Mouse (Mus musculus): Measurements from ENCODE around the gene Rhbdl3. TPM values are rescaled to one million over a fixed set of nuclear protein-coding genes. Genes with fewer than 3 reads are reported as not detected.
A peak's percentile ranks its signal among the peaks of the same experiment; 100 is the strongest.

Rhbdl3 gene
- polyA plus RNA-seq, 1 experiment from 2014 or later = 3.1 TPM

DNA sequence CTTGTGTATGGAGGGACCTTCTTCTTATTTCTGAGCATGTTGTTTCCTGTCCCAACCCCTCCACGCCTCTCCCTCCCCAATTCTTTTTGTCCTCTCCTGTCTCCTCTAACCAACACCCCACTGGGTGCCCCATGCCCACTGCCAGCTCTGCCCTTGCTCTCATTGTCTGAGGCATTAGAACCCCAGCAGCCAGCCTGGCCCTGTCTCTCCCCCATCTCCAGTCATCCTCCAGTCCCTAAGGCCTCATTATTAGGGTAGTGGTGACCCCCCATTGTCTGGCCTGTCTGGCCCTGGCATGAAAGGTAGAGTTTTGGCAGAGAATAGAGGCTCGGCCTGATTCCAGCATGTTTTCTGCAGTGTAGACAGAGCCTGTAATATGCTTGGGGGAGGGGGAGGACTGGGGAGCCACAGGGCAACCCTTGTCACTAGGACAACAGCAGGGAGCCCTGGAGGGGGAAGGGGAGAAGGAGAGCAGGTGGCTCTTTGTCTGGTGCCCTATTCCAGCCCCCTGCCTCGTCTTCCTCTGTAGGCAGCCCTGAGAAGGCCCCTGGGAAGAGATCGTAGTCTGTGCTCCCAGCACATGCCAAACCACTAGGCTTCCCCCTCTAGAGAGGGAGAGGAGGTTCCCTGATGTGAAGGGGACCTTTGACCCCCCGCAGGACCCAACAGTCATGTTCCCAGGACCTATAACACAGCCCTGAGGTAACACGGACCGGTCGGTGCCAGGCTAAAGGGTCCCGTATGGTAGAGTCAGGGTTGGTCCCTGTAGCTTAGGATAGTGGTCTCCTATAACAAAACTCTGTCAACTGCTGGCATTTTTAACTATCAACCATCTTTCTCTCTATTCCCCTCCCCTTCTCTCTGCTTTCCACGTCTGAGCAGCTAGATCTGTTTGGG lies 15.3 kb downstream of the Rhbdl3 start:
- Histone ChIP-seq H3K4me1 (peaks cover 66% of the 10 kb centered on the region), H3K4me3 (no peak overlapping the region), H3K36me3 (replicated peaks) (no peaks in the 10 kb centered on the region), H3K27me3 (ENCODE audit: poor library complexity, severe bottlenecking) (peaks cover 21% of the 10 kb centered on the region), H3K9me3 (no peaks in the 10 kb centered on the region), H3K27ac (peak overlapping the region; percentile 76)
- DNase-seq (ENCODE audit: extremely low spot score, low spot score) = no peak
- 46% methylated on average over 10 of the region's 10 CpGs for WGBS

DNA sequence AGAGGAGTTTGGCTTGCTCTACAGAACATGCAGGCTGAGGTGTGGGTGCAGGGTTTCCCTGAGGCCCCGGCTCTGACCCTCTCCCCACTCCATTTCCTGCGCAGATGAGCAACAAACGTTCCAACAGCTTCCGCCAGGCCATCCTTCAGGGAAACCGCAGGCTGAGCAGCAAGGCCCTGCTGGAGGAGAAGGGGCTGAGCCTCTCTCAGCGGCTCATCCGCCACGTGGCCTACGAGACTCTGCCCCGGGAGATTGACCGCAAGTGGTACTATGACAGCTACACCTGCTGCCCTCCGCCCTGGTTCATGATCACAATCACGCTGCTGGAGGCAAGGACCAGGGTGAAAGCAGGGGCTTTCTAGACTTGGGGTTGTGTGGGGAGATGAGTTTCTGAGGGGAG lies 22.5 kb downstream of the Rhbdl3 start:
- Histone ChIP-seq H3K4me3 (no peak overlapping the region), H3K27ac (0 out of 2 replicates have a peak overlapping the region, but pooled peaks have one; percentile 48)
- 62% methylated on average over 13 of the region's 13 CpGs for WGBS

DNA sequence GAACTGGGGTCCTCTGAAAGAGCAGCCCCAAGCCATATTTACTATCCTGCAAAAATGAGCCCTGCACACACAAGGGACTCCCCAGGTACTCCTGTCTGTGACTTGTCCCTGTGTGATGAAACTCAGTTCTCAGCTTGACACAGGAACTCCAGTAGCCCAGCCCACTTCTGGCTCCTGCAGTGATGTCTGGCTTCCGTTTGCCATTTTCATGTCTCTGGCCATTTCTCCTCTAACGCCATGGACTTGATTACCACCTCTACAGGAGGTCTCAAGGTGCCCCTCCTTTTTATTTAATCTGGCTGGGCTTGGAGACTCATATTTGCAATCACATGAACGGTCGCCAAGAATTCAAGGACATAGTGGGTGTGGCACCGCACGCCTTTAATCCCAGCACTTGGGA lies 23.9 kb downstream of the Rhbdl3 start:
- no peak overlapping the region for H3K27ac ChIP-seq
- H3K4me1 ChIP-seq = peaks cover 23% of the 10 kb centered on the region
- no peaks in the 10 kb centered on the region for H3K36me3 ChIP-seq (replicated peaks)
- H3K27me3 ChIP-seq (ENCODE audit: poor library complexity, severe bottlenecking) = no peaks in the 10 kb centered on the region
- H3K9me3 ChIP-seq = no peaks in the 10 kb centered on the region
- no peak overlapping the region for H3K4me3 ChIP-seq
- DNase-seq (ENCODE audit: extremely low spot score, low spot score) = no peak
- 88% methylated on average over 6 of the region's 6 CpGs for WGBS

More for the DNA sequence above, 22.5 kb downstream of the Rhbdl3 start:
- Histone ChIP-seq H3K27me3 (ENCODE audit: poor library complexity, severe bottlenecking) (no peaks in the 10 kb centered on the region), H3K9me3 (no peaks in the 10 kb centered on the region), H3K36me3 (replicated peaks) (no peaks in the 10 kb centered on the region), H3K4me1 (peaks cover 32% of the 10 kb centered on the region)
- no peak for DNase-seq (ENCODE audit: extremely low spot score, low spot score)

DNA sequence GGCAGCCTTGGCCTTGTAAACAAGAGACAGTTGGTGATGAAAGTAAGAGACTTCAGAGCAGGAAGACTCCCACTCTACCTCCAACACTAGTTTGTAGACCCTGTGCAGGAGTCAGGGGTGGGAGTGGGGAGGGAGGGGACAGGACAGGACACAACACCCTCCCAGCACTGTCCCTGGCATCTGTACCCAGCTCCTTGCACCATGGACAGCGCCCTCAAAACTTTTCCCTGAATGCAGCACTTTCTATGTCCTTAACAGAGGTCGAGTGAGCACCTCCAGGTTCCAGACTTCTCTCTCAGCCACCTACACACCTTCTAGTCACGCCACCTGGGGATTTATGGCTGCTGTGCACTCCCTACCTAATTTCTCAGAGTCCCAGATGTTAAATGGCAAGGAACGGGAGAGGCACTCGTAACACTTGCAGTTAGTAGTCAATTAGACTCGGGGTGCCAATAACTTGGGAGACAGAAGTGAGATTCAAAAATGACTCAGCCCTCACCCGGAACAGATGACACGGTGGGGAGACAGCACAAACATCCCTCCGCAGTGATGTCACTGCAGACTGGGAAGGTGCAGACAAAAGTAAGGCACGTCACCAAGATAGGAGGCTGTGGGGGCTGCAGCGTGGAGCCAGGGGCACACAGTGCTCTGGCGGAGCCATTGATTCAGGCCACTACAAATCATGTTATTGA lies 32.1 kb downstream of the Rhbdl3 start:
- Histone ChIP-seq H3K27me3 (ENCODE audit: poor library complexity, severe bottlenecking) (peaks cover 31% of the 10 kb centered on the region), H3K36me3 (replicated peaks) (no peaks in the 10 kb centered on the region), H3K27ac (no peak overlapping the region), H3K9me3 (no peaks in the 10 kb centered on the region), H3K4me1 (peaks cover 41% of the 10 kb centered on the region), H3K4me3 (no peak overlapping the region)
- no peak for DNase-seq (ENCODE audit: extremely low spot score, low spot score)
- WGBS = 72% methylated on average over 12 of the region's 12 CpGs

DNA sequence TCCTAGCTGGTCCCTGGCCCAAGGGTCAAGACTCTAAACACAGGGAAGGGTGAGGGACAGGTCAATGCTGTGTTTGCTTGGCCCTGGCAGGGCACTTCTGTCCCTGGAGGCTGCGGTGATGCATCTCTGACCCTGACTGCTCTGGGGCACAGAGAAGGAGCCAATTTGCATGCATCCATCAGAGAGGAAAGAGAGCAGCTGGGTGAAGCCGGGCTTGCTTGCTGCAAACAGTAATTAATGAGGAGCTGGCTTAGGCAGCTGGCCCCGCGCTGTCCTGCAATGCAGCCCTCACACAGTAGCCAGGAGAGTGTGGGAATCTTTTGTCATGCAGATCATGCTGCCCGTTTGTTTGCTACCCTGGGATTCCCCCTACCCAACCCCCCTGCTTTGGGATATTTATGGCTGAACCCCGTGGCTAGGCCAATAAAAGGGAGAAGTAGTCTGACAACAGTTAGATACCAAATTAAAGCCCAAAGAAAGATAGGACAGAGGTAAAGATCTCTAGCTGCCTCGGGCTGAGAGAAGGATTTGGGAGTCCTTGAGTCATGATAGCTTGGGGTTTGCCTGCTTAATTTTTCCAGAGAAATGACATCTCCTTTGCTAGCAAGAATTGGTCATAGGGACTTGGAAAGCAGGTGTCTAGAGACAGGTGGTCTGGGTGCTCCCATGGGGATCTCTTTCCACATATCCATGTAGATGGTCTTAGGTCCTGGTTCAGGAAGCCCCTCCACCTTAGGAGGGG lies 35.1 kb downstream of the Rhbdl3 start:
- DNase-seq (ENCODE audit: extremely low spot score, low spot score) = peak; percentile 80
- Histone ChIP-seq H3K4me1 (peaks cover 47% of the 10 kb centered on the region), H3K4me3 (peak overlapping the region; percentile 11), H3K36me3 (replicated peaks) (no peaks in the 10 kb centered on the region), H3K27ac (peak overlapping the region; percentile 73), H3K27me3 (ENCODE audit: poor library complexity, severe bottlenecking) (peaks cover 31% of the 10 kb centered on the region), H3K9me3 (no peaks in the 10 kb centered on the region)
- 3% methylated on average over 7 of the region's 7 CpGs for WGBS

DNA sequence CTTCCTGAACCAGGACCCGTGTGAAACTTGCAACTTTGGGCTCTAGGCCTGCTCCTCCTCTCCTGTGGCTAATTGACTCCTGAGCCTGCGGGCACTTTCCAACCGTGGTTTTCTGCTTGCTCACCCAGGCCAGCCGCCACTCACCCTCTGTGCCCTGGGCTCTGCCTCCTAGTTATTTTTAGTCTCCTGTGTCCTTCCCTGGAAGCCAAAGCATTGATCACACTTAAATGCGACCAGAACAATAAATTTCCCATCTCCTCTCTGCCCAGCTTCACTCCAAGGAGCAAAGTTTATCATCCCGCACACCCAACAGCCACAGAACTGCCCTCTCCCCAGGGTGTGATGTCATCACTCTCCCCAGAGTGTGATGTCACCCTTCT lies 35.6 kb downstream of the Rhbdl3 start:
- WGBS = 15% methylated on average over 6 of the region's 6 CpGs
- DNase-seq (ENCODE audit: extremely low spot score, low spot score) = no peak
- Histone ChIP-seq H3K27me3 (ENCODE audit: poor library complexity, severe bottlenecking) (peaks cover 31% of the 10 kb centered on the region), H3K27ac (peak overlapping the region; percentile 73), H3K9me3 (no peaks in the 10 kb centered on the region), H3K4me3 (no peak overlapping the region), H3K4me1 (peaks cover 44% of the 10 kb centered on the region), H3K36me3 (replicated peaks) (no peaks in the 10 kb centered on the region)

DNA sequence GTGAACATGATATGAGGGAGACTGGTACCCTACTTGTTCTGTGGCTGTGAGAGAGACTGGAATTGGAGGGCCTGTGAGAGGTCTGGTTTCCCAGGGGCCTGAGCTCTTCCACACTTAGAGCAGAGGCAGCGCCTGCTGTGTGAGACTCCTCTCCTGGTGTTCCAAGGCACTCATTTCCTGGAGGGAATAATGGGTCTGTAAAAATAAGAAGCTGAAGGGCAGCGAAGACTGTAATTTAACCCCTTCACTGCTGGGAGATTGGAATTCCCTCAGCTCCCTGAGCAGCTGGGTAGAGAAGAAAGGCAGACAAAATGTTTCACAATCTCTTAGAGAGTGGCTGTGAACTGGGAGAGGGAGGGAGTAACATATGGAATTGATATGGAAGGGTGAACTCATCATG lies 41.8 kb downstream of the Rhbdl3 start:
- Histone ChIP-seq H3K4me1 (peaks cover 26% of the 10 kb centered on the region), H3K27me3 (ENCODE audit: poor library complexity, severe bottlenecking) (no peaks in the 10 kb centered on the region), H3K36me3 (replicated peaks) (no peaks in the 10 kb centered on the region), H3K9me3 (no peaks in the 10 kb centered on the region), H3K4me3 (no peak overlapping the region), H3K27ac (peak overlapping the region; percentile 44; the same call in 1 of the 2 replicates)
- 12% methylated on average over 2 of the region's 2 CpGs for WGBS
- DNase-seq (ENCODE audit: extremely low spot score, low spot score) = no peak

DNA sequence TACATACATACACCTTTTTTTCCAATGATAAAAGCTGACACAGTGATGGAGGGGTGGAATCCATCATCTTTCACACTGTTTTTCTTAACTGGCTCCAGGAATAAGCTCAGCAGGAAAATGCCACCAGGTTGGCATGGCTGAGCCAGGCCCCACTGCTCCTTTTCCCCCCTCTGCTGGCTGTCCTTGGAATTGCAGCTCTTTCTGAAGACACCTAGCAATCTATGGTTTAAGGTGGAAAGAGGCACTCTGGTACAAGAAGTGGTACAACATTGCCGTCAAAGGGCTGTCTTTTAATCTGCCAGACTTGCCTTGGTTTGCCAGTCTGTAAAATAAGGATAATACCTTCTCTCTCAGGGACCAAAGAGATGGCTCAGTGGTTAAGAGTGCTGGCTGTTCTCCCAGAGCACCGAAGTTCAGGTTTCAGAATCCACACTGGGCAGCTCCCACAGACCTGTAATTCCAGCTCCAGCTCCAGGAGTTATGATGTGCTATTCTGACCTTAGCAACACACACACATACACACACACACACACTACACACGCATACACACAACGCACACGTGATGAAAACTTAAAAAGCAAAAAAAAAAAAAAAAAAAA lies 51.2 kb downstream of the Rhbdl3 start:
- no peaks in the 10 kb centered on the region for H3K4me1 ChIP-seq
- no peaks in the 10 kb centered on the region for H3K9me3 ChIP-seq
- peak; percentile 79 for DNase-seq (ENCODE audit: extremely low spot score, low spot score)
- WGBS = 78% methylated on average over 5 of the region's 5 CpGs
- no peak overlapping the region for H3K27ac ChIP-seq
- no peaks in the 10 kb centered on the region for H3K36me3 ChIP-seq (replicated peaks)
- no peak overlapping the region for H3K4me3 ChIP-seq
- H3K27me3 ChIP-seq (ENCODE audit: poor library complexity, severe bottlenecking) = no peaks in the 10 kb centered on the region

DNA sequence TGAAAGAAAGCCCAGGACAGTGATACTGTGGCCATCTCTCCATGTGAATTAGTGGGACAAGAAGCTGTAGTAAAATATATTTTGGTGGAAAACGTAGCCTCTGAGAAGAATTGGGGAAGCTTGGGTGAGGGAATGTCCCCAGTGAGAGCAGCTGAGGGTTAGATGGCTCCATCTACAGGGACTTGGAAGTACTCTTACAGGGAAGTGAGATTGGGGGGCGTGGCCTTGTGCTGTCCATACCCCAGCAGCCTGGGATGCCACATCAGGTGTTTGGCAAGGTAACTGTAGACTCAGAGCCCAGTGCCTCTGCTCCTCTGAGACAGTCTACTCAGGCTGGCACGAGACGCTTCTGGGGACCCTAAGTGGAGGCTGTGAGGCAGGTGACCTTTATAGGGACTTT lies 54.1 kb downstream of the Rhbdl3 start:
- no peak overlapping the region for H3K4me3 ChIP-seq
- DNase-seq (ENCODE audit: extremely low spot score, low spot score) = no peak
- no peak overlapping the region for H3K27ac ChIP-seq
- no peaks in the 10 kb centered on the region for H3K4me1 ChIP-seq
- peaks cover 19% of the 10 kb centered on the region for H3K36me3 ChIP-seq (replicated peaks)
- no peaks in the 10 kb centered on the region for H3K27me3 ChIP-seq (ENCODE audit: poor library complexity, severe bottlenecking)
- WGBS = 39% methylated on average over 4 of the region's 4 CpGs
- no peaks in the 10 kb centered on the region for H3K9me3 ChIP-seq

DNA sequence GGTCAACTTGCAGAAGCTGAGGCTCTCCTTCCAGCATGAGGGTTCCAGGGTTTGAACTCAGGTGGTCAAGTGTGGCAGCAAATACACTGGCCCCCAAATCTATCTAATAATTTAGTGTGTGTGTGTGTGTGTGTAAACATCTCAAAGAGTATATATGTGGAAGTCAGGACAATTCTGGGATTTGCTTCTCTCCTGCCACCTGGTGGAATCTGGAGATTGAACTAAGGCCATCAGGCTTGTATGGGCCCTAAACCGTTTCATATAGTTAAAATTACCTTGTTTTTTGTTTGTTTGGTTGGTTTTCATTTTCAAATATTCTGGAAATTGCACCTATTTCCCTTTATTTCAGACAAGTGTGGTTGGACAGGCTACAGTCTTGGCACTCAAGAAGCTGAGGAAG lies 68.2 kb downstream of the Rhbdl3 start:
- H3K4me3 ChIP-seq = no peak overlapping the region
- DNase-seq (ENCODE audit: extremely low spot score, low spot score) = no peak
- H3K27ac ChIP-seq = no peak overlapping the region
- 95% methylated on average over 1 of the region's 1 CpGs for WGBS
- no peaks in the 10 kb centered on the region for H3K27me3 ChIP-seq (ENCODE audit: poor library complexity, severe bottlenecking)
- H3K9me3 ChIP-seq = no peaks in the 10 kb centered on the region
- peaks cover 90% of the 10 kb centered on the region for H3K36me3 ChIP-seq (replicated peaks)
- no peaks in the 10 kb centered on the region for H3K4me1 ChIP-seq

DNA sequence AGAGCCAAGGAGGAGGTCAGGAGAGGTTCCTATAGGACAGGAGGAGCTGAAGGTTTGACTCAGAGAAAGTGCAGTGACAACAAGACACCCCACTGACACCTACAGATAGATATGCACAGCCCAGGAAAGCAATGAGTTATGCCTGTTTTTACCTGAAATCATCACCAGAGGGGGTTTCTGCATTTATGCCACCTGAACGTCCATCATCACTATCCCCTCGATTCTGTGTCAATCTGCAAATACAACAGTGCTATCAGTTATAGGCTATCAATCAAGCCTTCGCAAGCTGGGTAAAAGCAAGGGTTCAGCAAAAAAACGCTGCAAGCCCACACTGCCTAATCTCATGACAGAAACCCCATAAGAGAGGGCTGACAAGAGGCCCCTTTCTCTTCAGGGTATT lies 75.9 kb downstream of the Rhbdl3 start:
- 79% methylated on average over 4 of the region's 4 CpGs for WGBS
- H3K36me3 ChIP-seq (replicated peaks) = peaks cover 38% of the 10 kb centered on the region
- H3K27me3 ChIP-seq (ENCODE audit: poor library complexity, severe bottlenecking) = no peaks in the 10 kb centered on the region
- DNase-seq (ENCODE audit: extremely low spot score, low spot score) = no peak
- H3K4me3 ChIP-seq = peak overlapping the region; percentile 97
- peaks cover 19% of the 10 kb centered on the region for H3K4me1 ChIP-seq
- no peak overlapping the region for H3K27ac ChIP-seq
- H3K9me3 ChIP-seq = no peaks in the 10 kb centered on the region

DNA sequence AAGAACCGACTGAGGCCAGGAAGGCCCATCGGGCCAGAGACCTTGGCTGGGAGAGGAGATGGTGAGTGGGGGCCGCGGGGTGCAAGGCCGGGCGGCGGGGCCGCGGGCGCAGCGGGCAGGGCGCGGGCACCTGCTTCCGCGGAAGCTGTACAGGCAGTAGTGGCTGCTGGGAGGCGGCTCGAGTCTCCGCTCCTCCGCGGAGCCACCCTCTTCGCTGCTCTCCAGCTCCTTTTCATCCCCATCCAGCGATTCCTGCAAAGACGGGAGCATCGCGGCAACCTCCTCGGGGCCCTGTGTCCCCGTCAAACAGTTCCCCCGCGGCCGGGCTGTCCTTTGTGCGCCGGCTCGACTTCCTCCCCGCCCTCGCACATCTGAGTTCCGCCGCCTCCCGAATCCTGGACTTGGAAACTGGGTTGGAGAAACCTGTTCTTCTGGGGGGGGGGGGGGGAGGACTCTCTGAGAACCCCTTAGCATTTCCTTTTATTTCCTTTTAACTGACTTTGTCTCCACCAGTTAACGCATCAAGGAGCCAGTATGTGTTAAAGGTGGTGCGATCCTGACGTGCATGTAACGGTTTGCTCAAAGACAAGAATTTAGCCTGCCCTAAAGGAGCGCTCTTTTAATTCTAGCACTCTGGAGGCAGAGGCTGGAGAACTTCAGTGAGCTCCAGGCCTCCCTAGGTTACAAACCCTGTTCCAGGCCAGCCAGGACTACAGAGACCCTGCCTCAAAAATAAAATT lies 77.2 kb downstream of the Rhbdl3 start, which contains the start of gene 5730455P16Rik:
Gene 5730455P16Rik, minus strand, starts transcription at position 323 of the 740 bp plus-strand sequence.
- Histone ChIP-seq H3K4me1 (peaks cover 25% of the 10 kb centered on the region), H3K27ac (peak within 1 kb of the TSS; percentile 95), H3K9me3 (no peaks in the 10 kb centered on the region), H3K27me3 (ENCODE audit: poor library complexity, severe bottlenecking) (no peaks in the 10 kb centered on the region), H3K36me3 (replicated peaks) (peaks cover 26% of the 10 kb centered on the region), H3K4me3 (peak within 1 kb of the TSS; percentile 97)
- peak; percentile 87 for DNase-seq (ENCODE audit: extremely low spot score, low spot score)
- WGBS = 3% methylated on average over 43 of the region's 43 CpGs

Measured in forebrain, embryonic 10.5 days (tissue).